Mouse (Mus musculus): ENCODE measurements around the gene Syn2. TPM values are rescaled to one million over a fixed set of nuclear protein-coding genes. Genes with fewer than 3 reads are reported as not detected.

Syn2 gene
- 4.6 and 4.7 TPM in 2 replicates for polyA plus RNA-seq (2016; fragmentation: Nextera tagmentation; extraction: Ambion mirVana)

- H3K27me3 ChIP-seq (ENCODE audit: insufficient read depth, poor library complexity, severe bottlenecking) = peaks cover 46% of the 10 kb centered on the region
- H3K27ac ChIP-seq = peak within 1 kb of the TSS; percentile 85
- peaks cover 13% of the 10 kb centered on the region for H3K4me1 ChIP-seq (replicated peaks)
- WGBS = under 1% methylated on average over 75 of the region's 75 CpGs
- no peaks in the 10 kb centered on the region for H3K36me3 ChIP-seq
- H3K4me3 ChIP-seq = peak within 1 kb of the TSS; percentile 75
- no peaks in the 10 kb centered on the region for H3K9me3 ChIP-seq
- peak; percentile 89 for DNase-seq (ENCODE audit: low spot score)
Observed at GRCm38 (mm10) chr6:115134501-115135331, at the start of gene Syn2. Syn2 (plus strand) TSS chr6:115134902.

- WGBS = 64% methylated on average over 9 of the region's 9 CpGs
- Histone ChIP-seq H3K27ac (no peak overlapping the region), H3K36me3 (no peaks in the 10 kb centered on the region), H3K4me1 (replicated peaks) (0 out of 2 replicates have a peak, but pooled peaks cover 4% of the 10 kb centered on the region), H3K9me3 (no peaks in the 10 kb centered on the region), H3K4me3 (no peak overlapping the region), H3K27me3 (ENCODE audit: insufficient read depth, poor library complexity, severe bottlenecking) (no peaks in the 10 kb centered on the region)
- DNase-seq (ENCODE audit: low spot score) = no peak
Observed at GRCm38 (mm10) chr6:115085274-115085841, 49.3 kb upstream of the Syn2 start.

- 64% methylated on average over 7 of the region's 7 CpGs for WGBS
- Histone ChIP-seq H3K36me3 (no peaks in the 10 kb centered on the region), H3K4me3 (no peak overlapping the region), H3K4me1 (replicated peaks) (0 out of 2 replicates have a peak, but pooled peaks cover 4% of the 10 kb centered on the region), H3K9me3 (no peaks in the 10 kb centered on the region), H3K27me3 (ENCODE audit: insufficient read depth, poor library complexity, severe bottlenecking) (no peaks in the 10 kb centered on the region), H3K27ac (no peak overlapping the region)
- DNase-seq (ENCODE audit: low spot score) = no peak
Observed at GRCm38 (mm10) chr6:115088314-115089106, 46.2 kb upstream of the Syn2 start.

GRCm38 (mm10) chr6:115091737-115092136 lies 43.0 kb upstream of the Syn2 start:
- Histone ChIP-seq H3K9me3 (no peaks in the 10 kb centered on the region), H3K36me3 (no peaks in the 10 kb centered on the region), H3K4me3 (no peak overlapping the region), H3K4me1 (replicated peaks) (0 out of 2 replicates have a peak, but pooled peaks cover 4% of the 10 kb centered on the region), H3K27ac (no peak overlapping the region), H3K27me3 (ENCODE audit: insufficient read depth, poor library complexity, severe bottlenecking) (no peaks in the 10 kb centered on the region)
- WGBS = 71% methylated on average over 1 of the region's 1 CpGs
- DNase-seq (ENCODE audit: low spot score) = no peak

GRCm38 (mm10) chr6:115102542-115102941 lies 32.2 kb upstream of the Syn2 start:
- Histone ChIP-seq H3K27me3 (ENCODE audit: insufficient read depth, poor library complexity, severe bottlenecking) (no peaks in the 10 kb centered on the region), H3K4me1 (replicated peaks) (no peaks in the 10 kb centered on the region), H3K27ac (no peak overlapping the region), H3K9me3 (no peaks in the 10 kb centered on the region), H3K36me3 (no peaks in the 10 kb centered on the region), H3K4me3 (no peak overlapping the region)
- WGBS = 76% methylated on average over 4 of the region's 4 CpGs
- no peak for DNase-seq (ENCODE audit: low spot score)

- Histone ChIP-seq H3K27ac (no peak overlapping the region), H3K4me3 (no peak overlapping the region), H3K9me3 (0 out of 2 replicates have a peak, but pooled peaks cover 3% of the 10 kb centered on the region), H3K36me3 (no peaks in the 10 kb centered on the region), H3K27me3 (ENCODE audit: insufficient read depth, poor library complexity, severe bottlenecking) (no peaks in the 10 kb centered on the region), H3K4me1 (replicated peaks) (no peaks in the 10 kb centered on the region)
- no peak for DNase-seq (ENCODE audit: low spot score)
- WGBS = 77% methylated on average over 1 of the region's 1 CpGs
Observed at GRCm38 (mm10) chr6:115111426-115111825, 23.3 kb upstream of the Syn2 start.

- Histone ChIP-seq H3K4me3 (no peak overlapping the region), H3K27ac (peak overlapping the region; percentile 90), H3K9me3 (no peaks in the 10 kb centered on the region), H3K27me3 (ENCODE audit: insufficient read depth, poor library complexity, severe bottlenecking) (no peaks in the 10 kb centered on the region), H3K4me1 (replicated peaks) (peaks cover 48% of the 10 kb centered on the region), H3K36me3 (no peaks in the 10 kb centered on the region)
- 90% methylated on average over 4 of the region's 4 CpGs for WGBS
- DNase-seq (ENCODE audit: low spot score) = no peak
Observed at GRCm38 (mm10) chr6:115122181-115122580, 12.5 kb upstream of the Syn2 start.

GRCm38 (mm10) chr6:115123262-115124201 lies 11.2 kb upstream of the Syn2 start:
- WGBS = 21% methylated on average over 10 of the region's 10 CpGs
- DNase-seq (ENCODE audit: low spot score) = peak; percentile 81
- peaks cover 56% of the 10 kb centered on the region for H3K4me1 ChIP-seq (replicated peaks)
- no peaks in the 10 kb centered on the region for H3K36me3 ChIP-seq
- H3K9me3 ChIP-seq = no peaks in the 10 kb centered on the region
- H3K27ac ChIP-seq = peak overlapping the region; percentile 90
- peak overlapping the region; percentile 24; the same call in 1 of the 2 replicates for H3K4me3 ChIP-seq
- no peaks in the 10 kb centered on the region for H3K27me3 ChIP-seq (ENCODE audit: insufficient read depth, poor library complexity, severe bottlenecking)

- no peaks in the 10 kb centered on the region for H3K36me3 ChIP-seq
- H3K9me3 ChIP-seq = no peaks in the 10 kb centered on the region
- DNase-seq (ENCODE audit: low spot score) = no peak
- no peak overlapping the region for H3K4me3 ChIP-seq
- 90% methylated on average over 2 of the region's 2 CpGs for WGBS
- H3K4me1 ChIP-seq (replicated peaks) = peaks cover 56% of the 10 kb centered on the region
- no peaks in the 10 kb centered on the region for H3K27me3 ChIP-seq (ENCODE audit: insufficient read depth, poor library complexity, severe bottlenecking)
- H3K27ac ChIP-seq = peak overlapping the region; percentile 90
Observed at GRCm38 (mm10) chr6:115124675-115125357, 9.9 kb upstream of the Syn2 start.

- no peak for DNase-seq (ENCODE audit: low spot score)
- peak overlapping the region; percentile 90 for H3K27ac ChIP-seq
Observed at GRCm38 (mm10) chr6:115125358-115125720, 9.4 kb upstream of the Syn2 start.

GRCm38 (mm10) chr6:115126232-115126785 lies 8.4 kb upstream of the Syn2 start:
- peak; percentile 56 for DNase-seq (ENCODE audit: low spot score)
- H3K4me3 ChIP-seq = no peak overlapping the region; the same call in 1 of the 2 replicates
- peak overlapping the region; percentile 81 for H3K27ac ChIP-seq
- H3K9me3 ChIP-seq = no peaks in the 10 kb centered on the region
- H3K4me1 ChIP-seq (replicated peaks) = peaks cover 56% of the 10 kb centered on the region
- no peaks in the 10 kb centered on the region for H3K27me3 ChIP-seq (ENCODE audit: insufficient read depth, poor library complexity, severe bottlenecking)
- 31% methylated on average over 2 of the region's 2 CpGs for WGBS
- H3K36me3 ChIP-seq = no peaks in the 10 kb centered on the region

More at GRCm38 (mm10) chr6:115125358-115125720, 9.4 kb upstream of the Syn2 start:
- Histone ChIP-seq H3K4me1 (replicated peaks) (peaks cover 56% of the 10 kb centered on the region), H3K27me3 (ENCODE audit: insufficient read depth, poor library complexity, severe bottlenecking) (no peaks in the 10 kb centered on the region), H3K4me3 (no peak overlapping the region), H3K36me3 (no peaks in the 10 kb centered on the region), H3K9me3 (no peaks in the 10 kb centered on the region)
- WGBS = 88% methylated on average over 1 of the region's 1 CpGs

All from hindbrain, embryonic 10.5 days (tissue).